Mouse (Mus musculus) heart, postnatal 0 days (tissue): ENCODE data around the gene Ankrd44.

Experiments used
- CTCF ChIP-seq: IDR thresholded peaks from 2 replicates; pipeline ENCODE4 v1.5.1; 2016; ENCODE audit warnings: antibody characterized with exemption, control low read depth, low read depth
- EP300 ChIP-seq: IDR thresholded peaks from 2 replicates; pipeline ENCODE4 v1.6.1; 2016; ENCODE audit warnings: antibody characterized with exemption, low read depth

GRCm38 (mm10) chr1:54778151-54778550 lies 148.0 kb downstream of the Ankrd44 start:
- TF ChIP-seq CTCF (no peak), EP300 (no peak)
